Mouse (Mus musculus) hindbrain, embryonic 12.5 days (tissue): Measurements from ENCODE around the gene Acly. TPM values are rescaled to one million over a fixed set of nuclear protein-coding genes. Genes with fewer than 3 reads are reported as not detected.

Source experiments
- ATAC-seq: fragments of 200-750 bp; cut with Nextera tagmentation; 2 replicates; pipeline ENCODE4 v1.8.0; 2017; ENCODE audit warnings: moderate TSS enrichment; ENCODE audit not compliant: low FRiP score
- H3K27ac ChIP-seq: fragments of 300-500 bp; sonication (generic); 2 replicates; pipeline ENCODE4 v1.5.1; 2016; ENCODE audit warnings: mild to moderate bottlenecking
- H3K27me3 ChIP-seq: fragments of 300-500 bp; sonication (generic); 2 replicates; pipeline ENCODE4 v1.6.1; 2016; ENCODE audit warnings: mild to moderate bottlenecking
- H3K36me3 ChIP-seq: fragments of 300-500 bp; sonication (generic); 2 replicates; pipeline ENCODE4 v1.6.1; 2016; ENCODE audit warnings: mild to moderate bottlenecking
- H3K4me1 ChIP-seq: fragments of 300-500 bp; sonication (generic); 2 replicates; pipeline ENCODE4 v1.6.1; 2016
- H3K4me2 ChIP-seq: fragments of 300-500 bp; sonication (generic); replicated peaks from 2 replicates; pipeline ENCODE4 v1.6.1; 2016; ENCODE audit warnings: mild to moderate bottlenecking
- H3K4me3 ChIP-seq: fragments of 300-500 bp; sonication (generic); 2 replicates; pipeline ENCODE4 v1.5.1; 2016; ENCODE audit warnings: mild to moderate bottlenecking
- H3K9ac ChIP-seq: fragments of 300-500 bp; sonication (generic); 2 replicates; pipeline ENCODE4 v1.6.1; 2016; ENCODE audit warnings: mild to moderate bottlenecking, moderate library complexity
- H3K9me3 ChIP-seq: fragments of 300-500 bp; sonication (generic); replicated peaks from 2 replicates; pipeline ENCODE4 v1.6.1; 2016; ENCODE audit warnings: mild to moderate bottlenecking
- WGBS: fragments of 180-500 bp; shearing (Covaris S2); methylation state at CpG from one replicate; pipeline ENCODE4 v1.1.7; 2016; 5-methylcytosine and 5-hydroxymethylcytosine counted together
- polyA plus RNA-seq: library from polyadenylated mRNA; unstranded; fragments of >200 nt; fragmentation: Nextera tagmentation; extraction: Ambion mirVana; gene quantifications from 2 replicates; pipeline ENCODE4 v1.2.1, GENCODE M21; 2016

Gene Acly
- polyA plus RNA-seq, result 348 and 359 TPM in 2 replicates

DNA sequence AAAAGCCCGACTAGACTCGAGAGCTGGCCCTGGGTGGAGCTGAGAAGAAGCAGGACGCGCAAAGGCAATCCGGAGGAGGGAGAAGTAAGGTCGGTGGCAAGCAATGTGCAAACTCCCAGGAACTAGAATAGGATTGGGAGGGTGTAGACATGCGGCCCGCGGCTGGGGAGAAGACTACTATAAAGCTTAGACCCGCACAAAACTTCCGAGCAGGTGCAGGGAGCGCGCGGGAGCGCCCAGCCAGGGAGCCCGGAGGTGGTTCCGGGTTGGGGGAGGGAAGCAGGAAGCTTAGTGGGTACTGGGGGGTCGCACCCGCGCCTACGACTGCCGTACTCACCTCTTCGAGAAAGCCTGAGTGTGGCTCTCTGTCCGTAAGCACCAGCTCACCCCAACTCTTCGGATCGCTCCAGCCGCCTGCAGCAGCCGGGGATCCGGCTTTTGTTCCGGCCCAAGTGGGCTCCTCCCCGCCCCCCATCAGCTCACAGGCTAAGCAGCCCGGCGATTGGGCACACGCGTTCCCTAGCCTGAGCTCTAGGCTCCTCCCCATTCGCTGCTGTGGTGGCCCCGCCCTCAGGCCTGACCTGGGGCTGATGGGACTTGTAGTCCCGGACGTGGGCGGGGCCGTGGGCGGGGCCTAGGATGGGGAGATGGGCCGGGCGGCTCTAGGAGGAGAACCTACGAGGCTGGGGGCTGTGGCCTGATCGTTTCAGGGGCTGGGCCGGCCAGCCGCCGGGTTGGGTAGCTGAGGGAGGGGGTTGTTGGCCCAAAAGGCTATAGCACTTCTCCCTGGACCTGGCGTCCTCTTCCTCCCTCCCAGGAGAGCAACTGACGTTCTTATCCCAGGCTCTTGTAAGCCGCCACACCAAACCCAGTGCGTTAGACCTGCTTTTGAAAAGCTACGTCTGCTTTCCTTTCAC lies at the start of gene Acly:
TSS of gene Acly (minus strand) at position 543 of the 917 bp plus-strand sequence.
- Histone ChIP-seq H3K27me3 (no peaks in the 10 kb centered on the region), H3K4me3 (peak within 1 kb of the TSS; percentile 64), H3K4me2 (peak within 1 kb of the TSS; percentile 82), H3K27ac (peak within 1 kb of the TSS; percentile 88), H3K36me3 (peaks cover 10% of the 10 kb centered on the region), H3K9ac (peak within 1 kb of the TSS; percentile 84), H3K4me1 (peaks cover 31% of the 10 kb centered on the region), H3K9me3 (no peaks in the 10 kb centered on the region)
- ATAC-seq, result peak; percentile 96
- under 1% methylated on average over 54 of the region's 54 CpGs for WGBS

DNA sequence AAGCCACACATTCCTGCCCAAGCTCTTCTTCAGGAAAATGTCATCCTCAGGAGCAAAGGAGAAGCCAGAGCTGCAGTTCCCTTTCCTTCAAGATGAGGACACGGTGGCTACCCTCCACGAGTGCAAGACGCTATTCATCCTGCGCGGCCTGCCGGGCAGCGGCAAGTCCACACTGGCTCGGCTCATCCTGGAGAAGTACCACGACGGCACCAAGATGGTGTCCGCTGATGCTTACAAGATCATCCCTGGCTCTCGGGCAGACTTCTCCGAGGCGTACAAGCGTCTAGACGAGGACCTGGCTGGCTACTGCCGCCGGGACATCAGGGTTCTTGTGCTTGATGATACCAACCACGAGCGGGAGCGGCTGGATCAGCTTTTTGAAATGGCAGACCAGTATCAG lies 48.5 kb upstream of the Acly start:
- H3K9me3 ChIP-seq, result no peaks in the 10 kb centered on the region
- no peak overlapping the region; the same call in 1 of the 2 replicates for H3K4me2 ChIP-seq
- H3K4me3 ChIP-seq, result no peak overlapping the region
- peaks cover 10% of the 10 kb centered on the region for H3K27me3 ChIP-seq
- H3K27ac ChIP-seq, result no peak overlapping the region
- 69% methylated on average over 21 of the region's 21 CpGs for WGBS
- H3K4me1 ChIP-seq, result peaks cover 25% of the 10 kb centered on the region
- no peak for ATAC-seq
- peaks cover 28% of the 10 kb centered on the region for H3K36me3 ChIP-seq
- H3K9ac ChIP-seq, result no peak overlapping the region

- H3K9ac ChIP-seq, result peak overlapping the region; percentile 66
- 33% methylated on average over 2 of the region's 2 CpGs for WGBS
- H3K4me1 ChIP-seq, result peaks cover 31% of the 10 kb centered on the region
- H3K4me2 ChIP-seq, result peak overlapping the region; percentile 86
- no peaks in the 10 kb centered on the region for H3K9me3 ChIP-seq
- H3K27me3 ChIP-seq, result peaks cover 12% of the 10 kb centered on the region
- peaks cover 20% of the 10 kb centered on the region for H3K36me3 ChIP-seq
- peak overlapping the region; percentile 63 for H3K4me3 ChIP-seq
- peak; percentile 27; the same call in 1 of the 2 replicates for ATAC-seq
- H3K27ac ChIP-seq, result no peak overlapping the region
Observed at GRCm38 (mm10) chr11:100575484-100575855, 47.7 kb upstream of the Acly start.

DNA sequence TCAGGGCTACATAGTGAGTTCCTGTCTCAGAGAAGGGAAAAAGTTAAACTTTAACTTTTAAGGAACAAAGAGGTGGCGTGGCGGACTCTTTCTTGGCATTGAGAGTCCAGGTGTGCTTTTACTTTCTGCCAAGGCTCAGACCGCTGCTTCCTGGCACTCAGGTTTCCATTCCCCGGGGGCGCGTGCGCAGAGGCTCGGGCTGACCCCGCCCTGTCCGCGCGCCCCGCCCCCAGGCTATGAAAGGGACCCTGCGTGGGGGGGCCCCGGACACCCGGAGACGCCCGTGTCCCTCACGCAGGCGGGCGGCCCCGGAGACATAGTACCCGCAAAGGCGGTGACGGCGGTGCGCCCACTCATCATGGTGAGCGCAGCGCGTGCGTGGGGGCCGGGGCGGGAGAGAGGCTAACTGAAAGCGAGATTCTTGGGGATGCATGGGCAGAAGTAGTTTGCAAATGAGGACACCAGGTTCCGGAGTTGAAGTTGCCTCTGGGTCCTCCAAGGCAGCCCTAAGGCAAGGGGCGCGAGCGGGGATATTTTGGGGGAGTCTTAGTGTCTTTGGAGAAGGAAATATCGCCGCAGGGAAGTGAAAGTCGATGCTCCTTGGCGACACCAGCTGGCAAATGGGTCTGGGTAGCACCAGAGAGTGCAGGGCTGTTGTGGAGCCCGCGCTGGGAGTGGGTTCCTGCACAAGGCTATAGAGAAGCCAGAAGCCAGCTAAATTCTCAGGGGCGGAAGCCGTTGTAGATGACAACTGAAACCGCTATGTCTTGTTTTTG lies 47.1 kb upstream of the Acly start, which contains the start of gene Cnp:
TSS of gene Cnp (plus strand) at position 197 of the 776 bp plus-strand sequence.
- peak; percentile 29; the same call in 1 of the 2 replicates for ATAC-seq
- Histone ChIP-seq H3K4me1 (peaks cover 31% of the 10 kb centered on the region), H3K4me3 (peak within 1 kb of the TSS; percentile 63), H3K36me3 (peaks cover 16% of the 10 kb centered on the region), H3K9me3 (no peaks in the 10 kb centered on the region), H3K9ac (peak within 1 kb of the TSS; percentile 66), H3K27ac (peak within 1 kb of the TSS; percentile 30; the same call in 1 of the 2 replicates), H3K27me3 (peaks cover 12% of the 10 kb centered on the region), H3K4me2 (peak within 1 kb of the TSS; percentile 86)
- 2% methylated on average over 47 of the region's 47 CpGs for WGBS

- ATAC-seq, result no peak
- peaks cover 9% of the 10 kb centered on the region for H3K36me3 ChIP-seq
- peaks cover 12% of the 10 kb centered on the region for H3K27me3 ChIP-seq
- no peak overlapping the region for H3K9ac ChIP-seq
- H3K27ac ChIP-seq, result no peak overlapping the region
- peak overlapping the region; percentile 63 for H3K4me3 ChIP-seq
- H3K4me2 ChIP-seq, result peak overlapping the region; percentile 86
- peaks cover 31% of the 10 kb centered on the region for H3K4me1 ChIP-seq
- no peaks in the 10 kb centered on the region for H3K9me3 ChIP-seq
- 99% methylated on average over 3 of the region's 3 CpGs for WGBS
Observed at GRCm38 (mm10) chr11:100574188-100574587, 46.4 kb upstream of the Acly start.

GRCm38 (mm10) chr11:100571202-100571567 lies 43.4 kb upstream of the Acly start:
- Histone ChIP-seq H3K9me3 (no peaks in the 10 kb centered on the region), H3K4me2 (peak overlapping the region; percentile 50), H3K27me3 (peaks cover 12% of the 10 kb centered on the region), H3K27ac (no peak overlapping the region), H3K4me3 (peak overlapping the region; percentile 22), H3K36me3 (no peaks in the 10 kb centered on the region), H3K4me1 (peaks cover 25% of the 10 kb centered on the region), H3K9ac (peak overlapping the region; percentile 45)
- 13% methylated on average over 16 of the region's 16 CpGs for WGBS
- ATAC-seq, result no peak

GRCm38 (mm10) chr11:100570430-100571201 lies 42.8 kb upstream of the Acly start:
- H3K27me3 ChIP-seq, result peaks cover 12% of the 10 kb centered on the region
- no peaks in the 10 kb centered on the region for H3K9me3 ChIP-seq
- H3K4me2 ChIP-seq, result peak overlapping the region; percentile 50
- H3K27ac ChIP-seq, result no peak overlapping the region
- H3K9ac ChIP-seq, result peak overlapping the region; percentile 45
- H3K36me3 ChIP-seq, result no peaks in the 10 kb centered on the region
- H3K4me3 ChIP-seq, result peak overlapping the region; percentile 22
- peaks cover 23% of the 10 kb centered on the region for H3K4me1 ChIP-seq
- WGBS, result 9% methylated on average over 8 of the region's 8 CpGs
- ATAC-seq, result peak; percentile 73

DNA sequence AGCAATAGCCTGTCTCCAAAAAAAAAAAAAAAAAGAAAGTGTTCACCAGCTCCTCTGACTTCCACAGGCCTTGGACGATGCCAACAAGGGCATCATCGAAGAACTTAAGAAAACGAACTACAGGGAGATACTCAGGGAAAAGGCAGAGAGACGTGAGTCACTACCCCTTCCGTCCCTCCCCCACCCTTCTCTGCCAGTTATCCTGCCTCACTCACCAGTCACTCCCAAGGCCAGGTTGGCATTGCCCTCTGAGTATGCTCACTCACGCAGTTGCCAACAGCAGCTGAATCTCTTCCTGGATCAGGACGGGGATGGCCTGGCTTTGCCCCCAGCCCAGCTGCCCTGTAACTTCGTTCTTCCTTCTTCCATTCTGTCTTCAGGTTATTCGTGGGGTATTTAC lies 42.0 kb upstream of the Acly start:
- Histone ChIP-seq H3K4me3 (no peak overlapping the region), H3K27me3 (peaks cover 12% of the 10 kb centered on the region), H3K27ac (no peak overlapping the region), H3K9ac (no peak overlapping the region), H3K4me2 (no peak overlapping the region), H3K9me3 (no peaks in the 10 kb centered on the region), H3K36me3 (no peaks in the 10 kb centered on the region), H3K4me1 (peaks cover 15% of the 10 kb centered on the region)
- ATAC-seq, result no peak
- 67% methylated on average over 9 of the region's 9 CpGs for WGBS

- Histone ChIP-seq H3K4me1 (peaks cover 11% of the 10 kb centered on the region), H3K27ac (no peak overlapping the region), H3K27me3 (peaks cover 12% of the 10 kb centered on the region), H3K4me3 (no peak overlapping the region), H3K9ac (no peak overlapping the region), H3K36me3 (no peaks in the 10 kb centered on the region), H3K4me2 (no peak overlapping the region), H3K9me3 (no peaks in the 10 kb centered on the region)
- WGBS, result 88% methylated on average over 8 of the region's 8 CpGs
- no peak for ATAC-seq
Observed at GRCm38 (mm10) chr11:100568692-100569091, 40.9 kb upstream of the Acly start.

DNA sequence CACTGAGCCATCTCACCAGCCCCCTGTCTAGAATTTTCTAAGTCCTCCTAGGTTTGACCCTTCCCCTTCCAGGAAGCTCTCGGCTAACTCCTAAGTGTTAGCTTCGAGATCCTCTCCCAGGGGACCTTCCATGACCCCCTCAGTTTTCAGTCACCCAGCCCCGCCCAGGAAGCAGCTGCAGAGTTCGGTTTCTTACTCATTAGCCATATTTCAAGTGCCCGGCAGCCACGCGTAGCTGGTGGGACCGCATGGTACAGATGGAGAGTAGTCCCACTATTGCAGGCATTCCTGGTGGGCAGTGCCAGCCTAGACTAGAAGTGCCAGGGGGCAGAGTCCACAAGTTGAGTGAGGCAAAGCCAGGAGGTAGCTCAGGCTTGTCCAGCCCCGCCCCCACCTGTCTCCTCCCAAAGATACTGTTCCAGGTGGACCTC lies 40.0 kb upstream of the Acly start:
- no peak overlapping the region for H3K4me2 ChIP-seq
- H3K36me3 ChIP-seq, result no peaks in the 10 kb centered on the region
- H3K4me1 ChIP-seq, result peaks cover 11% of the 10 kb centered on the region
- H3K4me3 ChIP-seq, result no peak overlapping the region
- WGBS, result 73% methylated on average over 9 of the region's 9 CpGs
- ATAC-seq, result no peak
- H3K9me3 ChIP-seq, result no peaks in the 10 kb centered on the region
- H3K27ac ChIP-seq, result no peak overlapping the region
- H3K9ac ChIP-seq, result no peak overlapping the region
- peaks cover 12% of the 10 kb centered on the region for H3K27me3 ChIP-seq

DNA sequence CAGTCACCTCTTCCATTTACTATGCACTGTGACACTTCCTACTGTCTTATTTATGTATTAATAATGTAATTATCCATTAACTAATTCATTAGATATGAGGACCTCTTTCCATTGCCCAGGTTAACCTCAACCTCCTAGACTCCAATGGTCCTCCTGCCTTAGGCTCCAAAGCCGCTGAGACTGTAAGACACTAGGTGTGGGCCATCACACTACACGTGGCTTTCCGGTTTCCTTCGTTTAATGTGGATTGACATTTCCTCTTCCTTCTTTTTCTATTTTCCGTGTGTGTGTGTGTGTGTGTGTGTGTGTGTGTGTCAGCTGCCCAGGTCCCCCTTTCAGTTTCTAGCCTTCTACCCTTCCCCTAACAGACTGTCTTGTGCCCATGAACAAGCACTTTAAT lies 39.4 kb upstream of the Acly start:
- H3K4me2 ChIP-seq, result no peak overlapping the region
- H3K9ac ChIP-seq, result no peak overlapping the region
- H3K27ac ChIP-seq, result no peak overlapping the region
- no peak for ATAC-seq
- H3K4me1 ChIP-seq, result peaks cover 11% of the 10 kb centered on the region
- no peaks in the 10 kb centered on the region for H3K36me3 ChIP-seq
- H3K9me3 ChIP-seq, result no peaks in the 10 kb centered on the region
- 83% methylated on average over 5 of the region's 5 CpGs for WGBS
- no peak overlapping the region for H3K4me3 ChIP-seq
- H3K27me3 ChIP-seq, result peaks cover 12% of the 10 kb centered on the region
